Mouse (Mus musculus) intestine, embryonic 15.5 days (tissue): Measurements from ENCODE around the gene Scimp. TPM values are rescaled to one million over a fixed set of nuclear protein-coding genes. Genes with fewer than 3 reads are reported as not detected.
"Not testable (repeated sequence)": the region's sequence is repeated elsewhere in the genome, so short reads cannot be mapped to it uniquely, and the experiment has no call there.

Experiments
- ATAC-seq: fragments of 200-750 bp; cut with Nextera tagmentation; 2 replicates; pipeline ENCODE4 v1.8.0; 2017; ENCODE audit warnings: moderate TSS enrichment, moderate library complexity
- H3K27ac ChIP-seq: fragments of 300-500 bp; sonication (generic); 2 replicates; pipeline ENCODE4 v1.5.1; 2015; ENCODE audit warnings: mild to moderate bottlenecking, inconsistent platforms
- H3K27me3 ChIP-seq: fragments of 300-500 bp; sonication (generic); replicated peaks from 2 replicates; pipeline ENCODE4 v1.6.1; 2015; ENCODE audit warnings: inconsistent platforms
- H3K36me3 ChIP-seq: fragments of 300-500 bp; sonication (generic); 2 replicates; pipeline ENCODE4 v1.6.1; 2015; ENCODE audit warnings: inconsistent platforms
- H3K4me1 ChIP-seq: fragments of 300-500 bp; sonication (generic); replicated peaks from 2 replicates; pipeline ENCODE4 v1.6.1; 2015; ENCODE audit warnings: inconsistent platforms
- H3K4me2 ChIP-seq: fragments of 300-500 bp; sonication (generic); replicated peaks from 2 replicates; pipeline ENCODE4 v1.6.1; 2015; ENCODE audit warnings: mild to moderate bottlenecking, inconsistent platforms
- H3K4me3 ChIP-seq: fragments of 300-500 bp; sonication (generic); replicated peaks from 2 replicates; pipeline ENCODE4 v1.5.1; 2015; ENCODE audit warnings: inconsistent platforms
- H3K9ac ChIP-seq: fragments of 300-500 bp; sonication (generic); 2 replicates; pipeline ENCODE4 v1.6.1; 2015; ENCODE audit warnings: inconsistent platforms
- H3K9me3 ChIP-seq: fragments of 300-500 bp; sonication (generic); 2 replicates; pipeline ENCODE4 v1.6.1; 2016; ENCODE audit warnings: inconsistent platforms
- WGBS: fragments of 180-500 bp; shearing (Covaris S2); methylation state at CpG from one replicate; pipeline ENCODE4 v1.1.7; 2015; 5-methylcytosine and 5-hydroxymethylcytosine counted together
- polyA plus RNA-seq: library from polyadenylated mRNA; unstranded; fragments of >200 nt; fragmentation: Nextera tagmentation; extraction: Ambion mirVana; gene quantifications from 2 replicates; pipeline ENCODE4 v1.2.1, GENCODE M21; 2015

The Scimp gene
- polyA plus RNA-seq, 1 experiment from 2014 or later, result 0.70 TPM

GRCm38 (mm10) chr11:70787052-70787451 is 25.3 kb downstream of the Scimp start:
- H3K4me1 ChIP-seq, result no peaks in the 10 kb centered on the region
- no peak overlapping the region for H3K9ac ChIP-seq
- no peak overlapping the region for H3K27ac ChIP-seq
- no peaks in the 10 kb centered on the region for H3K9me3 ChIP-seq
- no peak for ATAC-seq
- H3K36me3 ChIP-seq, result no peaks in the 10 kb centered on the region
- H3K27me3 ChIP-seq, result no peaks in the 10 kb centered on the region
- 67% methylated on average over 11 of the region's 11 CpGs for WGBS
- no peak overlapping the region for H3K4me3 ChIP-seq
- no peak overlapping the region for H3K4me2 ChIP-seq

GRCm38 (mm10) chr11:70785908-70786307 is 26.5 kb downstream of the Scimp start:
- Histone ChIP-seq H3K27ac (no peak overlapping the region), H3K27me3 (no peaks in the 10 kb centered on the region), H3K4me1 (no peaks in the 10 kb centered on the region), H3K4me2 (no peak overlapping the region), H3K9ac (no peak overlapping the region), H3K4me3 (no peak overlapping the region), H3K36me3 (no peaks in the 10 kb centered on the region), H3K9me3 (no peaks in the 10 kb centered on the region)
- no peak for ATAC-seq
- WGBS, result 52% methylated on average over 2 of the region's 2 CpGs

GRCm38 (mm10) chr11:70778058-70778457 is 34.3 kb downstream of the Scimp start:
- H3K4me3 ChIP-seq, H3K27me3 ChIP-seq, H3K9me3 ChIP-seq, H3K9ac ChIP-seq, H3K27ac ChIP-seq, H3K4me2 ChIP-seq, H3K36me3 ChIP-seq, H3K4me1 ChIP-seq: not testable (repeated sequence)
- ATAC-seq, result 0 out of 2 replicates have a peak, but pooled peaks have one; percentile 52
- 26% methylated on average over 6 of the region's 6 CpGs for WGBS

GRCm38 (mm10) chr11:70777634-70778033 is 34.8 kb downstream of the Scimp start:
- no peak overlapping the region for H3K27ac ChIP-seq
- no peaks in the 10 kb centered on the region for H3K9me3 ChIP-seq
- H3K9ac ChIP-seq, result no peak overlapping the region
- H3K4me3 ChIP-seq, result no peak overlapping the region
- no peaks in the 10 kb centered on the region for H3K27me3 ChIP-seq
- H3K4me1 ChIP-seq, result 0 out of 2 replicates have a peak, but pooled peaks cover 4% of the 10 kb centered on the region
- 64% methylated on average over 6 of the region's 6 CpGs for WGBS
- H3K4me2 ChIP-seq, result no peak overlapping the region
- peak; percentile 40 for ATAC-seq
- no peaks in the 10 kb centered on the region for H3K36me3 ChIP-seq

GRCm38 (mm10) chr11:70776830-70777571 is 35.4 kb downstream of the Scimp start:
- Histone ChIP-seq H3K9ac (no peak overlapping the region), H3K4me3 (no peak overlapping the region), H3K27ac (no peak overlapping the region), H3K27me3 (no peaks in the 10 kb centered on the region), H3K9me3 (no peaks in the 10 kb centered on the region), H3K4me1 (0 out of 2 replicates have a peak, but pooled peaks cover 4% of the 10 kb centered on the region), H3K36me3 (0 out of 2 replicates have a peak, but pooled peaks cover 4% of the 10 kb centered on the region), H3K4me2 (0 out of 2 replicates have a peak overlapping the region, but pooled peaks have one; percentile 9)
- 28% methylated on average over 17 of the region's 17 CpGs for WGBS
- peak; percentile 91 for ATAC-seq

- no peak overlapping the region for H3K4me2 ChIP-seq
- H3K9me3 ChIP-seq, result no peaks in the 10 kb centered on the region
- peaks cover 4% of the 10 kb centered on the region; the same call in 1 of the 2 replicates for H3K36me3 ChIP-seq
- no peak overlapping the region for H3K9ac ChIP-seq
- WGBS, result 90% methylated on average over 3 of the region's 3 CpGs
- H3K27me3 ChIP-seq, result no peaks in the 10 kb centered on the region
- H3K27ac ChIP-seq, result no peak overlapping the region
- no peak for ATAC-seq
- 0 out of 2 replicates have a peak, but pooled peaks cover 4% of the 10 kb centered on the region for H3K4me1 ChIP-seq
- H3K4me3 ChIP-seq, result no peak overlapping the region
These were observed 41.6 kb downstream of the Scimp start for GRCm38 (mm10) chr11:70770804-70771203.

GRCm38 (mm10) chr11:70765776-70766445 is 46.5 kb downstream of the Scimp start:
- Histone ChIP-seq H3K4me1 (0 out of 2 replicates have a peak, but pooled peaks cover 5% of the 10 kb centered on the region), H3K9ac (no peak overlapping the region), H3K27ac (no peak overlapping the region), H3K27me3 (no peaks in the 10 kb centered on the region), H3K9me3 (no peaks in the 10 kb centered on the region), H3K4me2 (peak overlapping the region; percentile 84; the same call in 1 of the 2 replicates), H3K4me3 (no peak overlapping the region), H3K36me3 (no peaks in the 10 kb centered on the region)
- no peak for ATAC-seq
- 75% methylated on average over 16 of the region's 16 CpGs for WGBS

- H3K4me1 ChIP-seq, result 0 out of 2 replicates have a peak, but pooled peaks cover 5% of the 10 kb centered on the region
- H3K36me3 ChIP-seq, result no peaks in the 10 kb centered on the region
- H3K4me3 ChIP-seq, result peak within 1 kb of the TSS; percentile 78
- H3K27me3 ChIP-seq, result no peaks in the 10 kb centered on the region
- H3K9me3 ChIP-seq, result no peaks in the 10 kb centered on the region
- WGBS, result under 1% methylated on average over 78 of the region's 78 CpGs
- peak within 1 kb of the TSS; percentile 93 for H3K27ac ChIP-seq
- peak within 1 kb of the TSS; percentile 84 for H3K4me2 ChIP-seq
- peak within 1 kb of the TSS; percentile 86 for H3K9ac ChIP-seq
- peak; percentile 95 for ATAC-seq
These were observed 48.2 kb downstream of the Scimp start, which contains the start of gene Zfp3 for GRCm38 (mm10) chr11:70763936-70764808. Gene Zfp3, plus strand, starts transcription at chr11:70764209.

GRCm38 (mm10) chr11:70763582-70763935 is 48.8 kb downstream of the Scimp start:
- no peaks in the 10 kb centered on the region for H3K9me3 ChIP-seq
- H3K9ac ChIP-seq, result peak overlapping the region; percentile 86
- WGBS, result 26% methylated on average over 3 of the region's 3 CpGs
- 0 out of 2 replicates have a peak, but pooled peaks cover 5% of the 10 kb centered on the region for H3K4me1 ChIP-seq
- 0 out of 2 replicates have a peak, but pooled peaks have one; percentile 18 for ATAC-seq
- no peaks in the 10 kb centered on the region for H3K27me3 ChIP-seq
- H3K4me3 ChIP-seq, result peak overlapping the region; percentile 78
- peak overlapping the region; percentile 84 for H3K4me2 ChIP-seq
- H3K36me3 ChIP-seq, result no peaks in the 10 kb centered on the region
- peak overlapping the region; percentile 93 for H3K27ac ChIP-seq

- no peak for ATAC-seq
- Histone ChIP-seq H3K9ac (no peak overlapping the region), H3K4me2 (no peak overlapping the region), H3K9me3 (no peaks in the 10 kb centered on the region), H3K4me3 (no peak overlapping the region), H3K27me3 (no peaks in the 10 kb centered on the region), H3K27ac (no peak overlapping the region), H3K36me3 (no peaks in the 10 kb centered on the region), H3K4me1 (0 out of 2 replicates have a peak, but pooled peaks cover 5% of the 10 kb centered on the region)
- WGBS, result 85% methylated on average over 9 of the region's 9 CpGs
These were observed 49.7 kb downstream of the Scimp start for GRCm38 (mm10) chr11:70762641-70763040.

- H3K4me1 ChIP-seq, H3K4me2 ChIP-seq, H3K9ac ChIP-seq, ATAC-seq, H3K9me3 ChIP-seq, H3K4me3 ChIP-seq, H3K27ac ChIP-seq, H3K27me3 ChIP-seq, H3K36me3 ChIP-seq: not testable (repeated sequence)
- 67% methylated on average over 3 of the region's 3 CpGs for WGBS
These were observed 51.9 kb downstream of the Scimp start for GRCm38 (mm10) chr11:70760446-70760845.

GRCm38 (mm10) chr11:70755645-70756044 is 56.7 kb downstream of the Scimp start:
- ATAC-seq, result no peak
- H3K27ac ChIP-seq, result no peak overlapping the region
- H3K27me3 ChIP-seq, result no peaks in the 10 kb centered on the region
- H3K9ac ChIP-seq, result no peak overlapping the region
- WGBS, result 8% methylated on average over 7 of the region's 7 CpGs
- no peak overlapping the region for H3K4me3 ChIP-seq
- H3K4me2 ChIP-seq, result no peak overlapping the region
- H3K4me1 ChIP-seq, result 0 out of 2 replicates have a peak, but pooled peaks cover 3% of the 10 kb centered on the region
- H3K9me3 ChIP-seq, result no peaks in the 10 kb centered on the region
- H3K36me3 ChIP-seq, result no peaks in the 10 kb centered on the region
